Mouse (Mus musculus) megakaryocyte, embryonic 14.5 days (primary cell): ENCODE data around the gene Otor.

ENCODE experiments used
- FLI1 ChIP-seq: IDR thresholded peaks from 2 replicates; pipeline ENCODE4 v1.6.1; 2012; ENCODE audit warnings: low read length, inconsistent platforms, mixed read lengths
- GATA1 ChIP-seq: IDR thresholded peaks from 3 replicates; pipeline ENCODE4 v1.6.1; 2012; ENCODE audit warnings: mixed read lengths, low read length, inconsistent platforms, borderline replicate concordance

GRCm38 (mm10) chr2:143055251-143055650, 23.0 kb upstream of the Otor start:
- TF ChIP-seq GATA1 (no peak), FLI1 (no peak)
